In the genomic region with DNA sequence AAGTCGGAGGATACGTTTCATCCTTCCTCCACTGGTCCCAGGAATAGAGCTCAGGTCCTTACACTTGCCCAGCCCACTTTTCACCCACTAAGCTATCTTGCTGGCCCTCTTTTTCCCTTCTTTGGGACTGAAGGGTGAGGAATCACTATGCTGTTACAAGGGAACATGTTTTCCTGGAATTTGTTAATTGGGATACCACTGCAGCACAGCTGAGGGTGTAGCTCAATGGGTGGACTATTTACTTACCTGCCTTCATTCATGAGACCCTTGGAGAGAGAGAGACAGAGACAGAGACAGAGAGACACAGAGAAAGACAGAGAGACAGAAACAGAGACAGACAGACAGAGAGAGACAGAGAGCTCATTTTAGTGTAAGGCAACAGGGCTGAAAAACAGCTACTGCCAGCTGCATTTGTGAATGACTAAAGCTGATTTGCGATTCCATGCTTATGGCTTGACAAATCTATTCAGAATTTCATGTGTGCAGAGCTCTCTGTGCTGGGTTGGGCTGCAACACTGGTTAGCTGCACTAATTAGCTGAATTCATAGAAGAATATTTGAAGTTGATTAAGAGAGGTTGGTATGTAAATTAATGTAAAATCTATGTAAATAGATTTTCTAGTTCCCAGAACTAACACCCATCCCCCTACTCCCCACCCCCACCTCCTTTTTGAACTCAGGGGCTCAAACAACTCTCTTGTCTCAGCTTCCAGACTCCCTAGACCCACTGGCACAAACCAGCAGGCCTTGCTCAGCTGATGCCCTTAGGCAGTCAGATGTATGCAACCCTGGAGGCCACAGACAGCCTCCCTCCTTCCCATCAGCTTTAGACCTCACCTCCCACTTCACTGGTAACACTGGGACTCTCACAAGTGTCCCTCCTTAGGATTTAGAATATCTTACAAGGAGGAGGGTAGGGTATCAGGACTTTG, we compare ENCODE assay signal across 11 mouse cellular contexts. TPM values are rescaled to one million over a fixed set of nuclear protein-coding genes. Genes with fewer than 3 reads are reported as not detected.
DNase-seq lines count a peak whose midpoint lies in the region; ATAC-seq and TF ChIP-seq lines count a peak whose summit lies in the region.
"Had no signal": no experiment of that assay in that cellular context is flagged by ENCODE, and none has a peak within 500 bp of the region (broad histone marks: within the 10 kb centered on the region; RNA-seq: fewer than 3 reads in every experiment).

No protein-coding gene starts in this region.

- no peak overlapping the region for H3K4me3 ChIP-seq in hindbrain, embryonic 10.5 days
- H3K4me3 ChIP-seq in hindbrain, postnatal 0 days (ENCODE audit: low read length): no peak overlapping the region
- no peak overlapping the region for H3K4me3 ChIP-seq in forebrain, embryonic 10.5 days
- H3K4me3 ChIP-seq in liver, embryonic 12.5 days: no peak overlapping the region
- H3K4me3 ChIP-seq in stomach, embryonic 14.5 days (ENCODE audit: low read depth, low read length): no peak overlapping the region
- H3K4me3 ChIP-seq: kidney, embryonic 15.5 days; limb, embryonic 15.5 days had no signal

- H3K36me3 ChIP-seq in hindbrain, embryonic 10.5 days: no peaks in the 10 kb centered on the region
- H3K36me3 ChIP-seq in hindbrain, postnatal 0 days (ENCODE audit: insufficient read depth, low read length): no peaks in the 10 kb centered on the region
- H3K36me3 ChIP-seq in forebrain, embryonic 10.5 days (replicated peaks): no peaks in the 10 kb centered on the region
- no peaks in the 10 kb centered on the region for H3K36me3 ChIP-seq in liver, embryonic 12.5 days
- no peaks in the 10 kb centered on the region for H3K36me3 ChIP-seq in stomach, embryonic 14.5 days (ENCODE audit: control insufficient read depth, insufficient read depth, low read length)
- H3K36me3 ChIP-seq: kidney, embryonic 15.5 days; limb, embryonic 15.5 days had no signal

- 0 out of 2 replicates have a peak, but pooled peaks cover 2% of the 10 kb centered on the region for H3K9me3 ChIP-seq in hindbrain, embryonic 10.5 days
- no peaks in the 10 kb centered on the region for H3K9me3 ChIP-seq in hindbrain, postnatal 0 days (ENCODE audit: low read length)
- no peaks in the 10 kb centered on the region for H3K9me3 ChIP-seq in forebrain, embryonic 10.5 days
- no peaks in the 10 kb centered on the region; the same call in 1 of the 2 replicates for H3K9me3 ChIP-seq in liver, embryonic 12.5 days (replicated peaks)
- H3K9me3 ChIP-seq in stomach, embryonic 14.5 days (ENCODE audit: control insufficient read depth, low read depth, low read length): no peaks in the 10 kb centered on the region
- H3K9me3 ChIP-seq: kidney, embryonic 15.5 days; limb, embryonic 15.5 days had no signal

- no peak for DNase-seq in hindbrain, embryonic 10.5 days (ENCODE audit: low spot score)
- DNase-seq in hindbrain, postnatal 0 days (ENCODE audit: low spot score): no peak
- no peak for DNase-seq in forebrain, embryonic 10.5 days (ENCODE audit: extremely low spot score, low spot score)
- no peak for DNase-seq in kidney, adult 8-10 months
- DNase-seq in thymus, postnatal 36 days: no peak
- no peak for DNase-seq in right cerebral cortex, postnatal 4 days
- DNase-seq: cerebellum, postnatal 25 days had no signal

- no peak for ATAC-seq in hindbrain, postnatal 0 days
- no peak for ATAC-seq in liver, embryonic 12.5 days
- no peak for ATAC-seq in stomach, embryonic 14.5 days (ENCODE audit: insufficient number of reproducible peaks, insufficient read depth, low FRiP score, low read depth)

- WGBS in hindbrain, embryonic 10.5 days: 86% methylated on average over 3 of the region's 3 CpGs
- WGBS in hindbrain, postnatal 0 days: 68% methylated on average over 3 of the region's 3 CpGs
- 91% methylated on average over 3 of the region's 3 CpGs for WGBS in forebrain, embryonic 10.5 days
- 80% methylated on average over 3 of the region's 3 CpGs for WGBS in liver, embryonic 12.5 days (ENCODE audit: insufficient replicate concordance)
- WGBS in stomach, embryonic 14.5 days: 76% methylated on average over 3 of the region's 3 CpGs

- no peaks in the 10 kb centered on the region for H3K27me3 ChIP-seq in hindbrain, embryonic 10.5 days (ENCODE audit: insufficient read depth, poor library complexity, severe bottlenecking)
- H3K27me3 ChIP-seq in hindbrain, postnatal 0 days (ENCODE audit: insufficient read depth, low read length): no peaks in the 10 kb centered on the region
- H3K27me3 ChIP-seq in forebrain, embryonic 10.5 days (ENCODE audit: poor library complexity, severe bottlenecking): no peaks in the 10 kb centered on the region
- H3K27me3 ChIP-seq in liver, embryonic 12.5 days (replicated peaks): no peaks in the 10 kb centered on the region
- no peaks in the 10 kb centered on the region for H3K27me3 ChIP-seq in stomach, embryonic 14.5 days (ENCODE audit: control insufficient read depth, insufficient read depth, low read length)
- H3K27me3 ChIP-seq: kidney, embryonic 15.5 days; limb, embryonic 15.5 days had no signal

- H3K4me2 ChIP-seq in hindbrain, postnatal 0 days (ENCODE audit: low read depth, low read length): no peak overlapping the region
- peak overlapping the region; percentile 39 for H3K4me2 ChIP-seq in liver, embryonic 12.5 days
- H3K4me2 ChIP-seq in stomach, embryonic 14.5 days (replicated peaks; ENCODE audit: low read depth, low read length): no peak overlapping the region
- H3K4me2 ChIP-seq: kidney, embryonic 15.5 days; limb, embryonic 15.5 days had no signal

- H3K4me1 ChIP-seq in hindbrain, embryonic 10.5 days (replicated peaks): peaks cover 17% of the 10 kb centered on the region
- no peaks in the 10 kb centered on the region for H3K4me1 ChIP-seq in hindbrain, postnatal 0 days (ENCODE audit: insufficient read depth, low read length)
- peaks cover 29% of the 10 kb centered on the region for H3K4me1 ChIP-seq in forebrain, embryonic 10.5 days
- H3K4me1 ChIP-seq in liver, embryonic 12.5 days: peaks cover 82% of the 10 kb centered on the region
- no peaks in the 10 kb centered on the region for H3K4me1 ChIP-seq in stomach, embryonic 14.5 days (ENCODE audit: control insufficient read depth, insufficient read depth, low read length)
- H3K4me1 ChIP-seq: kidney, embryonic 15.5 days; limb, embryonic 15.5 days had no signal

- no peak for TF ChIP-seq CTCF in hindbrain, postnatal 0 days (IDR thresholded peaks at IDR 0.05; ENCODE audit: low read depth)

- peak overlapping the region; percentile 75 for H3K27ac ChIP-seq in hindbrain, embryonic 10.5 days
- no peak overlapping the region for H3K27ac ChIP-seq in hindbrain, postnatal 0 days
- peak overlapping the region; percentile 76 for H3K27ac ChIP-seq in forebrain, embryonic 10.5 days
- peak overlapping the region; percentile 87 for H3K27ac ChIP-seq in liver, embryonic 12.5 days
- H3K27ac ChIP-seq in stomach, embryonic 14.5 days (ENCODE audit: low read length): peak overlapping the region; percentile 74
- H3K27ac ChIP-seq: kidney, embryonic 15.5 days; limb, embryonic 15.5 days had no signal

- no peak overlapping the region for H3K9ac ChIP-seq in hindbrain, postnatal 0 days (replicated peaks; ENCODE audit: low read length)
- peak overlapping the region; percentile 35; the same call in 1 of the 2 replicates for H3K9ac ChIP-seq in liver, embryonic 12.5 days
- H3K9ac ChIP-seq in stomach, embryonic 14.5 days (replicated peaks; ENCODE audit: low read depth, low read length): no peak overlapping the region
- H3K9ac ChIP-seq: kidney, embryonic 15.5 days; limb, embryonic 15.5 days had no signal

RNA-seq across cellular contexts. Expression of a gene that starts 48.1 kb away (rescaled TPM):
- 44.9 and 71.1 TPM in 2 replicates for polyA plus RNA-seq in hindbrain, embryonic 10.5 days (2016; fragmentation: Nextera tagmentation; extraction: Ambion mirVana)
- 22.0 and 29.9 TPM in 2 replicates for total RNA-seq in hindbrain, postnatal 0 days (2014; rRNA removed)
- polyA plus RNA-seq in hindbrain, postnatal 0 days (2015; fragmentation: Nextera tagmentation; extraction: Ambion mirVana): 54.4 and 66.9 TPM in 2 replicates
- polyA plus RNA-seq in forebrain, embryonic 10.5 days (2016; fragmentation: Nextera tagmentation; extraction: Ambion mirVana): 69.7 and 76.1 TPM in 2 replicates
- polyA plus RNA-seq in liver, embryonic 12.5 days (2016; fragmentation: Nextera tagmentation; extraction: Ambion mirVana): 55.8 and 57.2 TPM in 2 replicates
- polyA plus RNA-seq in stomach, embryonic 14.5 days (2014; fragmentation: Nextera tagmentation; extraction: Ambion mirVana): 100 and 107 TPM in 2 replicates
